Mouse (Mus musculus) kidney, embryonic 15.5 days (tissue): ENCODE results near the gene Pitpna. TPM values are rescaled to one million over a fixed set of nuclear protein-coding genes. Genes with fewer than 3 reads are reported as not detected.

Experiments
- ATAC-seq: fragments of 200-750 bp; cut with Nextera tagmentation; replicated peaks from 2 replicates; pipeline ENCODE4 v1.8.0; 2017; ENCODE audit warnings: moderate TSS enrichment; ENCODE audit not compliant: low FRiP score
- H3K27ac ChIP-seq: fragments of 300-500 bp; sonication (generic); 2 replicates; pipeline ENCODE4 v1.5.1; 2015; ENCODE audit warnings: mild to moderate bottlenecking, inconsistent platforms
- H3K27me3 ChIP-seq: fragments of 300-500 bp; sonication (generic); 2 replicates; pipeline ENCODE4 v1.6.1; 2015; ENCODE audit warnings: inconsistent platforms
- H3K36me3 ChIP-seq: fragments of 300-500 bp; sonication (generic); 2 replicates; pipeline ENCODE4 v1.6.1; 2015; ENCODE audit warnings: inconsistent platforms
- H3K4me1 ChIP-seq: fragments of 300-500 bp; sonication (generic); 2 replicates; pipeline ENCODE4 v1.6.1; 2015; ENCODE audit warnings: inconsistent platforms
- H3K4me2 ChIP-seq: fragments of 300-500 bp; sonication (generic); 2 replicates; pipeline ENCODE4 v1.6.1; 2015; ENCODE audit warnings: moderate library complexity, mild to moderate bottlenecking, inconsistent platforms
- H3K4me3 ChIP-seq: fragments of 300-500 bp; sonication (generic); replicated peaks from 2 replicates; pipeline ENCODE4 v1.5.1; 2015; ENCODE audit warnings: mild to moderate bottlenecking, inconsistent platforms
- H3K9ac ChIP-seq: fragments of 300-500 bp; sonication (generic); 2 replicates; pipeline ENCODE4 v1.6.1; 2015; ENCODE audit warnings: mild to moderate bottlenecking, inconsistent platforms
- H3K9me3 ChIP-seq: fragments of 300-500 bp; sonication (generic); replicated peaks from 2 replicates; pipeline ENCODE4 v1.6.1; 2016; ENCODE audit warnings: inconsistent platforms
- WGBS: fragments of 180-500 bp; shearing (Covaris S2); methylation state at CpG from one replicate; pipeline ENCODE4 v1.1.7; 2015; ENCODE audit warnings: mixed read lengths; 5-methylcytosine and 5-hydroxymethylcytosine counted together
- polyA plus RNA-seq: library from polyadenylated mRNA; unstranded; fragments of >200 nt; fragmentation: Nextera tagmentation; extraction: Ambion mirVana; gene quantifications from 2 replicates; pipeline ENCODE4 v1.2.1, GENCODE M21; 2015

Gene Pitpna
- polyA plus RNA-seq, 1 experiment from 2014 or later: 83.5 TPM

DNA sequence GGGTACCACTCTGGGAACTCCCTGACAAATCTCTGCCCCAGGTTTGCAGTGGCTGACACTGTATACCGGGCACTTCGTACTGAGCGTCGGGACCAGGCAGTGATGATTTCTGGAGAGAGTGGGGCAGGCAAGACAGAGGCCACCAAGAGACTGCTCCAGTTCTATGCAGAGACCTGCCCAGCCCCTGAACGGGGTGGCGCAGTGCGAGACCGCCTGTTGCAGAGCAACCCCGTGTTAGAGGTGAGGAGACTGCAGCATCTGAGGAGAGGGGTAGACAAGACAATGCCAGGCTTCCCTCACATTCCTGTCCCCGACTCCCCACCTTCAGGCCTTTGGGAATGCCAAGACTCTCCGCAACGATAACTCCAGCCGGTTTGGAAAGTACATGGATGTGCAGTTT, 70.4 kb downstream of the Pitpna start:
- 94% methylated on average over 13 of the region's 13 CpGs for WGBS
- H3K36me3 ChIP-seq: peaks cover 55% of the 10 kb centered on the region
- H3K27ac ChIP-seq: no peak overlapping the region
- ATAC-seq: no peak
- no peaks in the 10 kb centered on the region for H3K27me3 ChIP-seq
- H3K9ac ChIP-seq: no peak overlapping the region
- no peak overlapping the region for H3K4me2 ChIP-seq
- no peak overlapping the region for H3K4me3 ChIP-seq
- H3K9me3 ChIP-seq: no peaks in the 10 kb centered on the region
- H3K4me1 ChIP-seq: peaks cover 41% of the 10 kb centered on the region

DNA sequence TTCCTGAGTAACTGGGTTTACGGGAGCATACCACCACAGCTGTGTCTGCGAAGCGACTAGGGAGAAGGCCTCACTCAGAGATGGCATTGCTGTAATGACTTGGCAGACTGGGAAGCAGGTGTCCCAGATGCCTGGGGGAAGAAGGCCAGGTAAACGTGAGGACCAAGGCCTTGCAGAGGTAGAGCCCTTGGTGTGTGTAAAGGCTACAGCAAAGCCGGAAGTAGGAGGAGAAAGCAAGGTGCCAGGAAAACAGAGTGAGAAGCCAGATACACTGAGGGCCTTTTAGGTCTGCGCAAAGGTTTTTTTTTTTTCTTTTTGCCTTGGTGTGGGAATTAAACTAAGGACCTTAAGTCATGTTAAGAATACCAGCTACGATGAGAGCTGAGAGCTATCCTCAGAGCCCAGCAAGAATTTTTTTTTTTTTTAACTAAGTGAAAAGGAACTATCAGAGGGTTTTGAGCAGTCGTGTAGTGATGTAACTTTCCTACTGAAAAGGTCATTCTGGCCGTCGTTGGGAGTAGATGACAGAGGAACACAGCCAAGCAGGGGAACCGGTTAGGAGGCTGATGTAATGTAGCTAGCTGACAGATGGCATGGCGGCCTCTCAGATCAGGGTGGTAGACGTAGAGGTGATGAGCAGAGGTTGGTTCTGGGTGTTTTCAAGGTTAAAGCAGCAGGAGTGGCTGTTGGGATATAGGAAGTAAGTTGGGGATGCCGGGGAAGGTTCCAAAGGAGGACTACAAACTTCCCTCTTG, 71.3 kb downstream of the Pitpna start:
- Histone ChIP-seq H3K36me3 (peaks cover 58% of the 10 kb centered on the region), H3K27ac (no peak overlapping the region), H3K9ac (no peak overlapping the region), H3K4me2 (no peak overlapping the region), H3K4me1 (peaks cover 33% of the 10 kb centered on the region), H3K27me3 (no peaks in the 10 kb centered on the region), H3K4me3 (no peak overlapping the region), H3K9me3 (no peaks in the 10 kb centered on the region)
- WGBS: 78% methylated on average over 14 of the region's 14 CpGs
- ATAC-seq: no peak

DNA sequence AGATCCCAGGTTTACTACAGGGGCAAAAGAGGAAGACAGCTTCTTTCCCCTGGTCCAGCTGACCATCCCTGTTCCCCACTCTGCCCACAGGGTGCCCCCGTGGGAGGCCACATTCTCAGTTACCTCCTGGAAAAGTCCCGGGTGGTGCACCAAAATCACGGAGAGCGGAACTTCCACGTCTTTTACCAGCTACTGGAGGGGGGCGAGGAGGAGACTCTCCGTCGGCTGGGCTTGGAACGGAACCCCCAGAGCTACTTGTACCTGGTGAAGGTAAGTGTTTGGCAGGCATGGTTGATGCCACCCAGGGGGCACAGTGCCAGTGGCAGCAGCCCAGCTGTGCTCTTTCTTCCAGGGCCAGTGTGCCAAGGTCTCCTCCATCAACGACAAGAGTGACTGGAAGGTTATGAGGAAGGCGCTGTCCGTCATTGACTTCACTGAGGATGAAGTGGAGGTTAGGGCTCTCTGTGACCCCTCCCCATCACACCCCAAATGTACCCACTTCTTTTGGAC, 72.2 kb downstream of the Pitpna start:
- no peak overlapping the region for H3K4me2 ChIP-seq
- no peak for ATAC-seq
- H3K27me3 ChIP-seq: no peaks in the 10 kb centered on the region
- WGBS: 91% methylated on average over 12 of the region's 12 CpGs
- H3K36me3 ChIP-seq: peaks cover 65% of the 10 kb centered on the region
- no peak overlapping the region for H3K9ac ChIP-seq
- H3K9me3 ChIP-seq: no peaks in the 10 kb centered on the region
- H3K27ac ChIP-seq: no peak overlapping the region
- no peak overlapping the region for H3K4me3 ChIP-seq
- peaks cover 23% of the 10 kb centered on the region for H3K4me1 ChIP-seq

DNA sequence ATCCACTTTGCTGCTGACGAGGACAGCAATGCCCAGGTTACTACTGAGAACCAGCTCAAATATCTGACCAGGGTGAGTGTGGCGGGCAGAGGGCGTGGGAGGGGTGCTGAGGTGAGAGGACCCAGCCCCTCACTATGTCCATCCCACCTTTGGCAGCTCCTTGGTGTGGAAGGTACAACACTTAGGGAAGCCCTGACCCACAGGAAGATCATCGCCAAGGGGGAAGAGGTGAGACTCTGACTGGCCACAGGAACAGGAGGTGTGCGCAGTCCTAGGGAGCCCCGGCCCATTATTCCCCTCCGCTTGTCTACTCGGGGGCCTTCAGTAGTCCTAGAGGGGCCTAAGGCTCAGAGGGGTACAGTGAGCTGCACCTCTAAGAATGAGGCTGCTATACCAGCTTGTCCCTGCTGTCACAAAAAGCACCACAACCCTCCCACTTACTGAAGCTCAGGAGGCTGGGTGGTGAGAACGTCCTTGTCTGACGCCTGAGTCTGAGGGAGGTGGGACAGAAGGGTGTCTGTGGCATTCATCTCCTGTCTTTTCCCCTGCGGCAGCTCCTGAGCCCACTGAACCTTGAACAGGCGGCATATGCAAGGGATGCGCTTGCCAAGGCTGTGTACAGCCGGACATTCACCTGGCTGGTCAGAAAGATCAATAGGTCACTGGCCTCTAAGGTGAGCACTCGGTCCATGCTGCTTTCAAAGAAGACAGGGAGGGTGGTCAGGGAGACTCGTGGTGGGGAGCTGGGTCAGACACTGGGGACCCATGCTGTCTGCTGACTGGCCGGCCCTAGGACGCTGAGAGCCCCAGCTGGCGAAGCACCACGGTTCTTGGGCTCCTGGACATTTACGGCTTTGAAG, 73.3 kb downstream of the Pitpna start:
- no peak overlapping the region for H3K4me3 ChIP-seq
- H3K9me3 ChIP-seq: no peaks in the 10 kb centered on the region
- H3K27ac ChIP-seq: no peak overlapping the region
- H3K27me3 ChIP-seq: no peaks in the 10 kb centered on the region
- WGBS: 87% methylated on average over 21 of the region's 21 CpGs
- no peak overlapping the region for H3K9ac ChIP-seq
- peaks cover 13% of the 10 kb centered on the region for H3K4me1 ChIP-seq
- no peak overlapping the region for H3K4me2 ChIP-seq
- peaks cover 75% of the 10 kb centered on the region for H3K36me3 ChIP-seq
- no peak for ATAC-seq

GRCm38 (mm10) chr11:75662131-75662530, 74.2 kb downstream of the Pitpna start:
- ATAC-seq: no peak
- H3K4me2 ChIP-seq: no peak overlapping the region
- H3K27me3 ChIP-seq: no peaks in the 10 kb centered on the region
- no peak overlapping the region for H3K4me3 ChIP-seq
- no peak overlapping the region for H3K27ac ChIP-seq
- peaks cover 3% of the 10 kb centered on the region; the same call in 1 of the 2 replicates for H3K4me1 ChIP-seq
- WGBS: 89% methylated on average over 7 of the region's 7 CpGs
- no peaks in the 10 kb centered on the region for H3K9me3 ChIP-seq
- no peak overlapping the region for H3K9ac ChIP-seq
- H3K36me3 ChIP-seq: peaks cover 85% of the 10 kb centered on the region

DNA sequence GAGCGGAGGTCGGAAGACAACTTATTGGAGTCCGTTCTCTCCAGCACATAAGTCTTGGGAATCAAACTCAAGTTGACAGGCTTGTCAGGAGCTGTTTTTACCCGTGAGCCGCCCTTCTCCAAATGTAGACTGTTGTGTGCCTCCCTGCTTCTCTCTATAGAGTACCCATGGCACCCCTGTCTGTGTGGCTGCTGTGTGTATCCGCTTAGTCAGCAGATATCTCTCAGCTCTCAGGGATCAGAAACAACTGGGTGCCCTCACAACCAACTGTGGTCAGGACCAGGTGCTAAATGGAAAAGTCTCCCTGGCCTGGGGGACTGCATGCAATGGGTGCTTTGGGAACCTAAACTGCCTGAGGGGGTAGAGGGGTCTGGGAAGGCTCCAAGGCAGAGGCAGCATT, 78.4 kb downstream of the Pitpna start:
- H3K27me3 ChIP-seq: no peaks in the 10 kb centered on the region
- peaks cover 88% of the 10 kb centered on the region for H3K36me3 ChIP-seq
- WGBS: 94% methylated on average over 6 of the region's 6 CpGs
- ATAC-seq: no peak
- H3K4me2 ChIP-seq: no peak overlapping the region
- H3K9ac ChIP-seq: no peak overlapping the region
- no peaks in the 10 kb centered on the region for H3K4me1 ChIP-seq
- no peak overlapping the region for H3K4me3 ChIP-seq
- no peak overlapping the region for H3K27ac ChIP-seq
- no peaks in the 10 kb centered on the region for H3K9me3 ChIP-seq

DNA sequence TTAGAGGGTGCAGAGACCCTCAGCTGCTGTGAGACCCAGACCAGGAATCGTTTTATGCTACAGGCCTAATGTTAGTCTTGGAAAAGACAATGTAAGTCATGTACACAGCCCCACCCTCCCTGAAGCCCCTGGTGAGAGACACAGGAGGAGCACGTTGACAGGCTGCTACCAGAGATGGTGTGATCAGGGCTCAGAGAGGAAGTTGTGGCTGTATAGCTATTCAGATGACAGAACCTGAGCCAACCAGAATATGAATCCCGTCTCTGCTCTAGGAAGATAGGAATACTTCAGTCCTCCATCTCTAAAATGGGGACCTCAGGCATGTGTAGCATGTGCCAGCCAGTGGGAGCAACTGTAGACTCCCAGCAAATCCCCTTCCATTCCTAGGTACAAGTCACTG, 80.7 kb downstream of the Pitpna start:
- WGBS: 87% methylated on average over 3 of the region's 3 CpGs
- H3K36me3 ChIP-seq: peaks cover 90% of the 10 kb centered on the region
- no peak overlapping the region for H3K27ac ChIP-seq
- no peaks in the 10 kb centered on the region for H3K9me3 ChIP-seq
- H3K4me1 ChIP-seq: no peaks in the 10 kb centered on the region
- H3K27me3 ChIP-seq: no peaks in the 10 kb centered on the region
- no peak overlapping the region for H3K4me3 ChIP-seq
- H3K9ac ChIP-seq: no peak overlapping the region
- no peak for ATAC-seq
- no peak overlapping the region for H3K4me2 ChIP-seq

DNA sequence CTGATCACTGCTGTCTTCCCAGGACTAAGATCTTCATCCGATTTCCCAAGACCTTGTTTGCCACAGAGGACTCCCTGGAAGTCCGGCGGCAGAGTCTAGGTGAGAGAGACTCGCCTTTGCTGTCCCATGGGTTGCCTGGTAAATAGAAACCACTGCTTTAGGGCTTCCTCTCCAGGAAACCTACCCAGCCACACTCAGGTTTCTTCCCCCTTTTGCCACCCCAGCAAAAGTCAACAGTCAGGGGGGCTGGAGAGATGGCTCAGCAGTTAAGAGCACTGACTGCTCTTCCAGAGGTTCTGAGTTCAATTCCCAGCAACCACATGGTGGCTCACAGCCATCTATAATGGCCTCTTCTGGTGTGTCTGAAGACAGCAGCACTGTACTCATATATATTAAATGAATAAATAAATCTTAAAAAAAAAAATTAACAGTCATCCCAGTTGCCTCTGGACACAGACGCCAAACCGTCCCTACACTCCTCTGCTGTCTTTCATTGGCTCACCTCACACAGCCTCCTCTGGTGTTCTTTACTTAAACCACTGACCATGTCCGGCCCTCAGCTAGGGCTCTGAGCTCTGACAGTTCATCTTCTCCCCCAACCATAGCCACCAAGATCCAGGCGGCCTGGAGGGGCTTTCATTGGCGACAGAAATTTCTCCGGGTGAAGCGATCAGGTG, 81.4 kb downstream of the Pitpna start:
- WGBS: 83% methylated on average over 11 of the region's 11 CpGs
- Histone ChIP-seq H3K4me2 (no peak overlapping the region), H3K36me3 (peaks cover 90% of the 10 kb centered on the region), H3K9ac (no peak overlapping the region), H3K27me3 (no peaks in the 10 kb centered on the region), H3K4me3 (no peak overlapping the region), H3K9me3 (no peaks in the 10 kb centered on the region), H3K4me1 (no peaks in the 10 kb centered on the region), H3K27ac (no peak overlapping the region)
- ATAC-seq: no peak

DNA sequence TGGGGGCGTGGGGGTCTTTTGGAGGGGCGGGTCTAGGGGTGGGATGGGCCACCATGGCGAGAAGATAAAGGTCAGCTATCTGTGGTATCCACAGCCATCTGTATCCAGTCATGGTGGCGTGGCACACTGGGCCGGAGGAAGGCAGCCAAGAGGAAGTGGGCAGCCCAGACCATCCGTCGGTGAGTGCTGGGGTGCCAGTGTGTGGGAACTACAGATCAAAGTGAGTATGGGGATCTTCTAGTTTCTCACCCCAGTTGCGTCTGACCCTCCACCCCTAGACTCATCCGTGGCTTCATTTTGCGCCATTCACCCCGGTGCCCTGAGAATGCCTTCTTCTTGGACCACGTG, 81.9 kb downstream of the Pitpna start:
- H3K9me3 ChIP-seq: no peaks in the 10 kb centered on the region
- no peak for ATAC-seq
- no peak overlapping the region for H3K27ac ChIP-seq
- H3K4me2 ChIP-seq: no peak overlapping the region
- peaks cover 86% of the 10 kb centered on the region for H3K36me3 ChIP-seq
- 89% methylated on average over 12 of the region's 12 CpGs for WGBS
- H3K4me3 ChIP-seq: no peak overlapping the region
- no peaks in the 10 kb centered on the region for H3K4me1 ChIP-seq
- no peak overlapping the region for H3K9ac ChIP-seq
- H3K27me3 ChIP-seq: no peaks in the 10 kb centered on the region

DNA sequence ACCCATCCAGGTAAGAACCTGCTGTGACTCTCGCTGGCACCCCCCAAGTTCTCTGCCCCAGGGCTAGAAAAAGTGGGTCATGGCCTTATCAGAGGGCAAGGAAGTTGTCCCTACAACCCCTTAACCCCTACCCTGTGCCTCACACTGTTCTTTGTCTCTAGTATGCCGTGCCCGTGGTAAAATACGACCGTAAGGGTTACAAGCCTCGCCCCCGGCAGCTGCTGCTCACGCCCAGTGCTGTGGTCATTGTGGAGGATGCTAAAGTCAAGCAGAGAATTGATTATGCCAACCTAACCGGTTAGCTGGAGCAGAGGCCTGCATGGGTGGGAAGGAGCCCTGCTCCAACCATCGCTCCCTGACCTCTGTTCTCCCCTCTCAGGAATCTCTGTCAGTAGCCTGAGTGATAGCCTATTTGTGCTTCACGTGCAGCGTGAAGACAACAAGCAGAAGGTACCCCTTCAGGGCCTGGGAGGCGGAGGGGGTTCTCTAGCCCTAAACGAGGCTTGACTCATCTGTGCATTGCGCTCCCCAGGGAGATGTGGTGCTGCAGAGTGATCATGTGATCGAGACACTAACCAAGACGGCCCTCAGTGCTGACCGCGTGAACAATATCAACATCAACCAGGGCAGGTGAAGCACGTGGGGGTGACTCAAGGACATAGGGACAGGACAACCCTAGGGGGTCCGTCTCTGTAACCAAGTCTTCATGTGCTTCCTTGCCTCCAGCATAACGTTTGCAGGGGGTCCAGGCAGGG, 83.7 kb downstream of the Pitpna start:
- Histone ChIP-seq H3K36me3 (peaks cover 70% of the 10 kb centered on the region), H3K4me2 (no peak overlapping the region), H3K4me1 (no peaks in the 10 kb centered on the region), H3K4me3 (no peak overlapping the region), H3K9ac (no peak overlapping the region), H3K27me3 (no peaks in the 10 kb centered on the region), H3K9me3 (no peaks in the 10 kb centered on the region), H3K27ac (no peak overlapping the region)
- WGBS: 72% methylated on average over 22 of the region's 22 CpGs
- ATAC-seq: 0 out of 2 replicates have a peak, but pooled peaks have one; percentile 29

DNA sequence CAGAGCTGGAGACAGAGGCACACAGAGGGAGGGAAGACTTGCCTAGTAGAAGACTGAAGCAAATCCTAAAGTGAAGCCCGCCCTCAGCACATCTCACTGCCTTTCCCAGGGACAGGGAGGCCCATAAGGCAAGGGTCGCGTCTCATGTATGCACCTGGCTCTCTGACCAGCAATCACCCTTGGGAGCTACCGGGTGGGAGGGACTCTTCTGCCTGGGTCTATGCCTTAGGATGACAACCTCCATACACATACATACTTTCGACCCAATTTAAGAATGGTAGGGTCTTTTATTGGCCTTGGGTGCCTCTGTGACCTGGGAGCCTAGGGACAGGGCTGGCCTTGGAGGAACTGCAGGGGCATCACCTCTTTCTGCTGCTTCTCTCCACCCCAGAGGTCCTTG, 85.5 kb downstream of the Pitpna start:
- ATAC-seq: no peak
- H3K4me2 ChIP-seq: no peak overlapping the region
- no peak overlapping the region for H3K4me3 ChIP-seq
- no peaks in the 10 kb centered on the region for H3K27me3 ChIP-seq
- WGBS: 89% methylated on average over 5 of the region's 5 CpGs
- H3K9me3 ChIP-seq: no peaks in the 10 kb centered on the region
- H3K9ac ChIP-seq: no peak overlapping the region
- peaks cover under 1% of the 10 kb centered on the region; the same call in 1 of the 2 replicates for H3K4me1 ChIP-seq
- H3K36me3 ChIP-seq: peaks cover 54% of the 10 kb centered on the region
- no peak overlapping the region for H3K27ac ChIP-seq
